Mouse (Mus musculus): ENCODE data around the gene Dsp.

- TF ChIP-seq CTCF (IDR thresholded peaks at IDR 0.05; ENCODE audit: borderline replicate concordance, insufficient read depth, low read depth, low read length) (no peak), POLR2A (IDR thresholded peaks at IDR 0.05; ENCODE audit: borderline replicate concordance, insufficient read depth, low read length) (no peak)
Observed at GRCm38 (mm10) chr13:38155523-38155922, 4.4 kb downstream of the Dsp start.

Measured in cerebellum, adult 2 months (tissue).